Mouse (Mus musculus) brain, embryonic 14.5 days (tissue): ENCODE data around the gene Gnai1. TPM values are rescaled to one million over a fixed set of nuclear protein-coding genes. Genes with fewer than 3 reads are reported as not detected.

ENCODE experiments used
- DNase-seq: peaks from one replicate; pipeline ENCODE4 v3.0.0-alpha.2; 2011; ENCODE audit warnings: low read depth
- CTCF ChIP-seq: fragments of 200-500 bp; IDR thresholded peaks from 2 replicates; pipeline ENCODE4 v1.5.1; 2012; ENCODE audit warnings: inconsistent platforms, mild to moderate bottlenecking, moderate library complexity, borderline replicate concordance; ENCODE audit not compliant: insufficient read depth, insufficient read length; ENCODE audit errors: extremely low read depth
- POLR2A ChIP-seq: fragments of 200-500 bp; IDR thresholded peaks from 2 replicates; pipeline ENCODE4 v1.6.1; 2012; ENCODE audit warnings: mild to moderate bottlenecking, inconsistent platforms, borderline replicate concordance; ENCODE audit not compliant: poor library complexity, insufficient read depth, insufficient read length, severe bottlenecking; ENCODE audit errors: extremely low read depth
- polyA plus RNA-seq: library from polyadenylated mRNA; depleted of rRNA; stranded (reverse); fragments of >200 nt; gene quantifications from 2 replicates; pipeline ENCODE4 v1.2.3, GENCODE M21; 2012

Gnai1 gene
- polyA plus RNA-seq, 1 experiment = 43.4 TPM

DNA sequence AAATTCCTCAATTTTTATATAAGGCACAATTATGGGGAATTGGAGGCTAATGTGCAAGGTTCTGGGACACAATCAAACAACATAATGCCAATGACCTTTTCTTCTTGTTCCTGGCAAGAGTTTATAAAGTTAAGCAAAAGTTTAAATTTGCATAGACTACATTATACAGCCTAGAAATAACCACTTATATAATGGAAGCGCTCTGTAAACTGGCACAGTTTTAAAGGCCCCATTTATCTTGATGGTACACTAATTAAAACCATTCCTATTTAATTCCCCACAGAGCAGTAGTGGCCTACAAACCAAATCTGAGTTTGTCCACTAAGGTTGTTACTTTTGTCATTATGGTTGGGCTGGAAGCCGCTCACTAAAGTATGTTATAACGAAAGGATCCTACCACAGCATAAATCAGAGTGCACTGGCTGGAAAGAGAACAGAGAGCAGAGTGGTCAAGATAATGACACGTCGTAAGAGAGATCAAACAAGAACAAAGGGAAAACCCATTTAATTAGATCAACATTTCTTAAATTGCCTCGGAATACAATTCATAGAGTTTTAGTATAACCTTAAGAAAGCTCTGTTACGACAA lies 85.7 kb downstream of the Gnai1 start:
- peak; percentile 5 for DNase-seq
- TF ChIP-seq CTCF = no peak
- TF ChIP-seq POLR2A = no peak

DNA sequence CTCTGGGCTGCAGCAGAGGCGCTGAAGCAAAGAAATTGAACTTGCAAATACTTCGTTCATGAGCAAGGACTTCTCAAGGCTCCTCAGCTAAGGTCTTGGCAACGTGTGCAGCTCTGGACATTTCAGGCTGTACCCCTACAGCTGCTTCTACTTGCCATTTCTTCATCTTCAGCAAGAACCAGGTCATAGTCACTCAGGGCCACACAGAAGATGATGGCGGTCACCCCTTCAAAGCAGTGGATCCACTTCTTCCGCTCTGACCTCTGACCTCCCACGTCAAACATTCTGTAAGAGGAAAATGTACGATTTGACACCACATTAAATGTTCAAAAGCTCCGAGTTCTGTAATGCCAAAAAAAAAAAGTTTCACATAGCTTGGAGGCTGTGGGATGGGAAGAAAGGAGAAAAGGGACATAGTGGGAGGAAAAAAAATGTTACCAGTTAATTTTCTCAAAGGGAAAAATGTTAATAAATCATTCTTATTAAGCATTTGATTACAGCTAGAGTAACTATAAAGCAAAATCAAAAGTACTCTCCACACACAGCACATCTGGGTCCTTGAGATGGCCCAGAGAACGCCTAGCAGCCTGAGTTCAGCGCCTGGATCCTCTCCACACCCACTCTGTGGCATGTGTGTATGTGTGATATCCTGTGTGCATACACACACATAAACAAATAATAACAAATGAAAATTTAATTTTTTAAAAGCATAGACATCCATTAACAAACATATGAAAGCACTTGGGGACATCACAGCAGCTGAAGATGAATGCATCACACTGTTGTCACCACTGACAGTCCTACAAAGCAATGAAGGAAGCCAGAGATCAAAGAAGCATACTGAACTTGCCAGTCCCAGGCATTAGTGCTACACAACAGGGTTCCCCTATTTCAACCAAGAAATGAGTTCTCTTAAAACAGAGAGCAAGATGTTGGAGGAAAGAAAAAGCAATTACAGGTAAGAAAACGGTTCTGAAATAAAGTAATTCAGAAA lies 86.6 kb downstream of the Gnai1 start:
- DNase-seq = no peak
- TF ChIP-seq POLR2A = no peak
- TF ChIP-seq CTCF = no peak

DNA sequence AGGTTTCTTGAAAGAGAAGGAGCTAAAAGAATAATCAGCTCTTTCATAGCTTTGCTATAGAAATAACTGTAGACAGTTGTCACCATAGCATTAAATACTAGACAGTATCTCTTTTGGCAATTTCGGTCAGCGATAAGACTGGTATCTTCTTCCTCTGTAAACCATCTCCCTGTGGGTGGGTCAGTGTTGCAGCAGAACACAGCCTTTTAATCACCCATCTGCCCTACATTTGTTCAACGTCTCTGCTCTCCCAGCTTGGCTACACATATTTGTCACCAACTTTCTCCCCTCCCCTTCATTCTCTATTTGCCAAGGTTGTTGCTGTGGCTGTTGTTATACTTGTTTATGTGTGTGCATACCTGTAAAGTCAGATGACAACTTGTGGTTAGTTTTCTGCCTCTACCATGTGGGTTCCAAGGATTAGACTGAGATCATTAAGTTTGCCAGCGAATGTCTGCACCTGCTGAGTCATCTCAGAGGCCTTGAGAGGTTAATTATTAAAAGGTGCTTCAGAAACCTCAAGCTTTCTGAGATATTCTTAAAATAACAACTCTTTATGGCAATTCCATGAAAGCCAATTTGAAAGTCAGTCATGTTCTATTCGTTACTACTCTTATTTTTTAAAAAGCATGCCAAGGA lies 109.7 kb downstream of the Gnai1 start:
- TF ChIP-seq POLR2A (no peak), CTCF (no peak)
- no peak for DNase-seq

DNA sequence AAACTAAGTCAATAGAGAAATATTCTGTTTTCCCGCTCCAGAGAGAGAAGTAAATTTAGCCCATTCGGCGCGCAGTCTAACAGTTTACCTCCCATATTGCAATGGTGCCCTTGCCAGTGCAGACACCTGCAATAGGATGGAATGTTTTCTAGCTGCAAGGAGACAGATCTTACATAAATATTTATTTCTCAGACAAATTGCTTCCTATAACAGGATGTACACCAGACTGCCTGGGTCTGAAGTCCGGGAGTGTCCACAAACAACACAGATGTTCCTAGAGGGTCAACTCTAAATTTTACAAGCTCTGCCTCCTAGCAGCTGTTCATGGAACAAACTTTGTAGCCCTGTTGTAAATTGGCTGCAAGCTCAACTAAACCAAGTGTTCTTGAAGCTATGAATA lies 111.0 kb downstream of the Gnai1 start:
- DNase-seq = no peak
- TF ChIP-seq POLR2A (no peak), CTCF (no peak)

DNA sequence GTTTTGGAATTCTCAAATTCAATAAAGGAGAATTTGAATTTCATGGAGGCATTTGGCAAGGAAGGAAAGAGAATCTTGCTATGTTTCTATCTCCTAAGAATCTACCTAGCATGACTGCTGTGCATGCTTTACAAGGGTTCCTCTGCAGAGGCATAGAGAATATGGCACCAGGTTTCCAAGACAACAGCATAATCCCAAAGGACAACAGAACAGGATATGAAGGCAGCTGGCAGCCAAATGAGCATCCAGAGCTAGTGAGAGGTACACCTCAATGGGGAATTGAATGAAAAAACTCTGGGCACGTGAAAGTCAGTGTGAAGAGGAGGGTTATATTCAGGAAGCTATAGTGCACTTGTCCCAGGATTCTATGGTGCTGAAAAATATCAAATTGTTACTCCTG lies 130.8 kb downstream of the Gnai1 start:
- no peak for TF ChIP-seq POLR2A
- TF ChIP-seq CTCF = no peak
- peak; percentile 53 for DNase-seq

DNA sequence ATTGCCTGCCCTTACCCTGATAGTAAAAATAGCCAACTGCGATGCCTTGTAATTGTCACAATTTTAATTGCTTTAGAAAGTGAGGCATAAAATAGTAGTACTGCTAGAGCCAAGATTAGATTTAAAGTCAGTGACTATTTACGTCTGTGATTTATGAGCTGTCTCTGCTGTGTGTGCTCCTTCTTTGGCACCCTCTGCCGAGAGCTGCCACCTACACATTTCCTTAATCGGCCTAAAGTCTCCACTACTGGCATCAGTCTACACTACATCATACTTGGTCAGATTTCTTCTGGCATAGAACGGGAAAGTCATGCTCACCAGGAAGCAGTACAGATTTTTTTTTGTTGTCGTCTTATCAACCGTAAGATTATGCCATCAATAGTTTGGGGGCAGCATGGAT lies 131.3 kb downstream of the Gnai1 start:
- DNase-seq = no peak
- TF ChIP-seq POLR2A (no peak), CTCF (no peak)

DNA sequence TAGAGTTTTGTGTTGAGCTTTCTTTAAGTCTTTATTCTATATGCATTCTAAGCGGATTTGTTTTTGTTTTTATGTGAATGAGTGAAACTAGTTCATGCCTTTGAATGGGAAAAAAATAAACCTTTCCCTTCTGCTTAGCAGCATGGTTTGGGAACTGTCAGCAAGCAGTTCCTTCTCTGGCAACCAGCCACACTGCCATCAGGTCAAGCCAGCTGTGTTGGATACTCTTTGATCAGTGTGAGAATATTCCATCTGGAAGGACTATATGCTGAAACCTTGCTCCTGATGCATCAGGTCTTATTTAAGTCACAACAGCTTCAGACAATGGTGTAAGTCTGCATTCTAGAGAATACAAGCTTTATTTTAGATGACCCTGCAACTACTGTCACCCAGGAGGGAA lies 139.3 kb downstream of the Gnai1 start:
- TF ChIP-seq CTCF (no peak), POLR2A (no peak)
- peak; percentile 31 for DNase-seq

DNA sequence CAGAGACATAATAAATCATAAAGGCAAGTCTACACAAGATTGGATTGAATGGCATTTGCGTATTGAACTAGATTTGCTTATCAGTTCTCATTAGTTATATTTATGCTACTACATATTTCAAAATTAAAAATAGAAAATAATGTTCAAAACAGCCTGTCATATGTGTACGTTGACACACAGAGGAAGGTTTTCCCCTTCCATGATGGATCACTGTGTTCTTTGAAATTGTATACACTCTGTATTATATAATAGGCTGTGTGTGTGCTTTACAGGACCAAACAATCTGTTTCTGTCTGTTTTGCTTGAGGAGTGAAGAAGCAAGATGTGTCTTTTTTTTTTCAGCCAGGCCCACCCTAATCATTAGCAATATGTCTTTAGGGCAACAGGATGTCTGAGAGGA lies 141.9 kb downstream of the Gnai1 start:
- no peak for TF ChIP-seq CTCF
- TF ChIP-seq POLR2A = no peak

DNA sequence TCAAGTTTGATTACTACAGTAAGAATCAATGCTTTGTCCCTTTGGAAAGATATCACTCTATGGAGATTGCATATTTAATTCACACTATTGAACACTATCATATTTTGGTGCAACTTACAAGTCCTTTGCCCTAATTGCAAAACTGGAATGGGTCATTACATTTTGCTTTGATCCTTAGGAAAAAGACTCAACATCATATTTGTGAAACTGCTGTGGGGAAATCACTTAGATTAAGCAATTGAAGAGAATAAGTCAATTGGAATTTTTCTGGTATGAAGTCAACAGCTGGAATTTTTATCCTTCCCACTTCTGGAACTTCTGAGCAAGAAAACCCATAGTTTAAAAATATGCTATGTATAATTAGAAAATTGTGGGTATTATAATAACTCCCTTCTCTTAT lies 142.3 kb downstream of the Gnai1 start:
- DNase-seq = no peak
- TF ChIP-seq CTCF (no peak), POLR2A (no peak)

More for the DNA sequence above, 141.9 kb downstream of the Gnai1 start:
- no peak for DNase-seq
